Mouse (Mus musculus): ENCODE data around the gene Becn1. TPM values are rescaled to one million over a fixed set of nuclear protein-coding genes. Genes with fewer than 3 reads are reported as not detected.

The Becn1 gene
- polyA plus RNA-seq, 1 experiment from 2014 or later = 135 TPM

DNA sequence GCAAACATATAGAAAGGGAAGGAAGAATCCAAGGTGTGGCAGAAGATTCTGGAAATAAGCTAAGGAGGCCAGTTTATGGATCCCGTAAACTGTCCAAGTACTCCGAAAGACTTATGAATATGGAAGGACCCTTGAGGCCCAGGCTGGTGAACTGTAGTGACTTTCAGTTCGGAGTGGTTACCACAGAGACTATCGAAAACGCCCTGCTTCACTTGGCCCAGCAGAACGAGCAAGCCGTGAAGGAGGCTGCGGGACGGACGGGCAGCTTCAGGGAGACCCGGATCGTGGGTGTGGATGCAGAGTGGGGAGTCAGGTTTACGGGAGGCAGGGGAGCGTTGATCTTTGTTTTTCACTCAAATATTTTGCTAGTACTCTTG, 22.9 kb downstream of the Becn1 start:
- peaks cover 27% of the 10 kb centered on the region for H3K4me1 ChIP-seq
- 53% methylated on average over 14 of the region's 14 CpGs for WGBS
- ATAC-seq (ENCODE audit: insufficient read depth, low FRiP score, low read depth) = no peak
- H3K4me2 ChIP-seq = peak overlapping the region; percentile 82
- H3K36me3 ChIP-seq = no peaks in the 10 kb centered on the region
- no peaks in the 10 kb centered on the region for H3K9me3 ChIP-seq
- no peak overlapping the region for H3K27ac ChIP-seq
- no peaks in the 10 kb centered on the region for H3K27me3 ChIP-seq (replicated peaks)
- H3K4me3 ChIP-seq (replicated peaks) = peak overlapping the region; percentile 82
- H3K9ac ChIP-seq = no peak overlapping the region

DNA sequence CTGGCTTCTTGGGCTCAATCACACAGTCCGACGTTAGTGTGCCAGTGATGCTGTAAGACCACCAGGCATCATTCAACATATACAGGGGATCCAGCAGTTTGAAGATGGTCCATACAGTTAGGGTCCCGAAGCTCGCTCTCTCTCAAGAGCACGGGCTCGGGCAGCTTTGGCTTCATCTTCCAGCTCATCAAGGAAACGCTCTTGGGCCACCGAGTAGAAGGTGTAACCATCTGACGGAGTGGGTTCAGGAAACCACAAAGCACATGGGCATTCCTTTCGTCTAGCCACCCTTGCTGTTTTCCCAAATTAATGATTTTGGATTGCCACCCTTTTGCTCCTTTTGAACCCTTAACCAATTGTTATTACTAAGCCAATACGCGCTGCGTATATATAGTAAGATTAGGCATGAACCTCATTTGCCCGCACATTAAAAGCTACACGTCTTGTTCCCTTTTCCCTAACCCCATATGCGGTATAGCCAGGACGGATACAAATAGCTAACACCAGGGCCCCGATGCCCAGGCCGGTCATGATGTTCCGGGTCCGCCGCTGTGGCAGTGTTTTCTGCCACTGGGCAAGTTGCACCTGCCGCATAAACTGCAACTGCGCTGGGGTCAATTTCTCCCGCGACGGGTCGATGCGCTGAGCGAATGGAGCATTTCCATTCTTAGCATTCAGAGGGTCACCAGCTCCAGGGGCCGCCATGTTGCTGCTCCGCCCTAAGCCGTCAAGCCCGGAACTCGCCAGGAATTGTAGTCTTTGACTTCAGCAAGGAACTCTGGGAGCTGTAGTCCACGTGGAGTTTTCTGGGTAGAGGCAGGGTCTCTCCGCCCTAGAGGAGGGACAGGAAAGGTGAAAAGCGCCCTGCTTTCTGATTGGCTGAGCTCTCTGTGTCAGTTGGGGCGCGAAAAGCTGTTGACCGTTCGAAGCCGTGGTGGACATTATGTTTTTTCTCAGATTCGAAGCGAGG, 23.6 kb downstream of the Becn1 start, which contains the start of the genes Cntd1 and Coa3:
TSS of gene Cntd1 (plus strand) at position 790 of the 970 bp plus-strand sequence.
TSS of gene Coa3 (minus strand) at position 892 of the 970 bp plus-strand sequence.
- H3K9me3 ChIP-seq = no peaks in the 10 kb centered on the region
- peaks cover 27% of the 10 kb centered on the region for H3K4me1 ChIP-seq
- H3K9ac ChIP-seq = peak within 1 kb of the TSS; percentile 49
- H3K27me3 ChIP-seq (replicated peaks) = no peaks in the 10 kb centered on the region
- peak; percentile 93 for ATAC-seq (ENCODE audit: insufficient read depth, low FRiP score, low read depth)
- peak within 1 kb of the TSS; percentile 82 for H3K4me3 ChIP-seq (replicated peaks)
- H3K4me2 ChIP-seq = peak within 1 kb of the TSS; percentile 82
- H3K27ac ChIP-seq = peak within 1 kb of the TSS; percentile 76
- WGBS = 6% methylated on average over 45 of the region's 45 CpGs
- H3K36me3 ChIP-seq = peaks cover 3% of the 10 kb centered on the region; the same call in 1 of the 2 replicates

DNA sequence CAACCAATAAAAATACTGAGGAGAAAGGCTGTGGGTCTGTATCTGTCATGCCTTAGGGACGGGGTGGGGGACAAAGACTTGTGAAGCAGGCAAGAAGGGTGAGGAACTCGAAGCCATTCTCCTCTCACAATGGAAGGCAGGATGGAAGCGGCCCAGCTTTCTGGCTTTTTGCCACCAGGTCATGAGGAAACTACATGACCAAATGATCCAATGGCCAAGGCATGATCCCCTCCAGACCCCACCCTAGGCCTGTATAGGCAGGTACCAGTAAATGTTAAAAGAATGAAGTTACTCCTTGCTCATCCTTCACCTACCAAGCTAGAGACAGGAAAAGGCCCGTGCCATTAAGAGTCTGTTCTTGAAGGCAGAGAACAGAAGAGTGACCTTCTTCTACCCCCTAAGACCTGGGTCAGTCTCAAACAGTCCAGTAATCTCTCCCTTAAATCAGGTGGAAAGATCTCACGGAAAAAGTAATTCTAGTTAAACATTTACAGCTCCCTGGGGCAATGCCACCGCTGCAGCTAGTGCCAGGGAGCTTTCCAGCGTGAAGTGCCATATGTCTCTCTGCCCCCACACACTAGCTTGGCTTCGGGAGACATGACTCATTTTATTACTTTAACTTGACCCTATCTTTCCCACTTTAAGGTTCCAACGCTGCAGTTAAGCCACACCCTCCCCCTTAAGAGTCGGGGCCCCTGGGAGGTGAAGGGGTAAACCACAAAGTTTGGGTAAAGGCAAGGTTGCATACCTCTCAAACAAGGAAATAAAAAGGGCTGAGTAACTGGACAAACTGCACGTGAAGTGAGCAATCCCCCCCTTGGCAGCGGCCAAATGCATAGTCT, 24.5 kb downstream of the Becn1 start:
- H3K27me3 ChIP-seq (replicated peaks) = no peaks in the 10 kb centered on the region
- H3K4me2 ChIP-seq = peak overlapping the region; percentile 82
- peaks cover 27% of the 10 kb centered on the region for H3K4me1 ChIP-seq
- H3K9me3 ChIP-seq = no peaks in the 10 kb centered on the region
- peak overlapping the region; percentile 76 for H3K27ac ChIP-seq
- H3K9ac ChIP-seq = peak overlapping the region; percentile 49
- H3K36me3 ChIP-seq = peaks cover 3% of the 10 kb centered on the region; the same call in 1 of the 2 replicates
- 49% methylated on average over 12 of the region's 12 CpGs for WGBS
- peak overlapping the region; percentile 82 for H3K4me3 ChIP-seq (replicated peaks)
- peak; percentile 38; the same call in 1 of the 2 replicates for ATAC-seq (ENCODE audit: insufficient read depth, low FRiP score, low read depth)

DNA sequence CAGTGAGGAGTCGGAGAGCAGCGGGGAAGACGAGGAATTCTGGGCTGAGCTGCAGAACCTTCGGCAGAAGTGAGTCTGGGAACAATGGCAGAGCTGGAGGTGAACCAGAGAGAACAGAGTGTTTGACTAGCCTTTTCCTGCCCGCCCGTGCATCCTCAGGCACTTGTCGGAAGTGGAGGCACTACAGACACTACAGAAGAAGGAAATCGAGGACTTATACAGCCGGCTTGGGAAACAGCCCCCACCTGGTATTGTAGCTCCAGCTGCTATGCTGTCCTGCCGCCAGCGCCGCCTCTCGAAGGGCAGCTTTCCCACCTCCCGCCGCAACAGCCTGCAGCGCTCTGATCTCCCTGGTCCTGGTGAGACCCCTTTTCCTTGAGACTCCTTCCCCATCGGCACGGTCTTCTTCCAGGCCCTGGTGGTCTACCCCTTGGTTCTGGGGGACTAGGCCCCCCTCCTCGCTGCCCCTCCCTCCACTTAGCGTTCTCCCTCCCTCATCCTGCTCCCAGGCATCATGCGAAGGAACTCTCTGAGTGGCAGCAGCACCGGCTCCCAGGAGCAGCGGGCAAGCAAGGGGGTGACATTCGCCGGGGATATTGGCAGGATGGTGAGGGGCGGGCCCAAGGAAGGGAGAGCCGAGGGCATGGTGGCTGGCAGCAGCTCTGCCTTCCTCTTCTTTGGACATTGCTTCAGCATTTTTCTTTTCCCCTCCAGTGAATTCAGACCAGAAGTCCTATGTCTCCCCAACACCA, 25.6 kb downstream of the Becn1 start:
- no peaks in the 10 kb centered on the region for H3K9me3 ChIP-seq
- H3K4me1 ChIP-seq = peaks cover 27% of the 10 kb centered on the region
- peak overlapping the region; percentile 7; the same call in 1 of the 2 replicates for H3K4me3 ChIP-seq (replicated peaks)
- ATAC-seq (ENCODE audit: insufficient read depth, low FRiP score, low read depth) = no peak
- H3K36me3 ChIP-seq = peaks cover 3% of the 10 kb centered on the region; the same call in 1 of the 2 replicates
- H3K9ac ChIP-seq = no peak overlapping the region
- no peaks in the 10 kb centered on the region for H3K27me3 ChIP-seq (replicated peaks)
- WGBS = 38% methylated on average over 27 of the region's 27 CpGs
- no peak overlapping the region for H3K27ac ChIP-seq
- peak overlapping the region; percentile 82 for H3K4me2 ChIP-seq

DNA sequence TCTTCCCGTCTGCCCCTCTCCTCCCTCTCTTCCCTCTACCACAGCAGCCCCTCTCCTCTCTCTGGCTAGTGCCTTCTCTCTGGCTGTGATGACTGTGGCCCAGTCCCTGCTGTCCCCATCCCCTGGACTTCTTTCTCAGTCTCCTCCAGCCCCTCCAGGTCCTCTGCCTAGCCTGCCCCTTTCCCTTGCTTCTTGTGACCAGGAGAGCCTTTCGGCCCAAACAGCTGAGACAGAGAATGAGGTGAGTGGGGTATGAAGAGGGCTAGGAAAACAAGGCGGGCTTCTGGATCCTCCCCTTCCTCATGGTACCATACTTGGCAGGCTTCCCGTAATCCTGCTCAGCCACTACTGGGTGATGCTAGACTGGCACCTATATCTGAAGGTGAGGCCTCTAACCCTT, 26.8 kb downstream of the Becn1 start:
- no peak for ATAC-seq (ENCODE audit: insufficient read depth, low FRiP score, low read depth)
- Histone ChIP-seq H3K4me1 (peaks cover 27% of the 10 kb centered on the region), H3K36me3 (peaks cover 3% of the 10 kb centered on the region; the same call in 1 of the 2 replicates), H3K9me3 (no peaks in the 10 kb centered on the region), H3K27ac (no peak overlapping the region), H3K4me2 (no peak overlapping the region), H3K9ac (no peak overlapping the region), H3K27me3 (replicated peaks) (no peaks in the 10 kb centered on the region; the same call in 1 of the 2 replicates), H3K4me3 (replicated peaks) (no peak overlapping the region)
- 72% methylated on average over 4 of the region's 4 CpGs for WGBS

DNA sequence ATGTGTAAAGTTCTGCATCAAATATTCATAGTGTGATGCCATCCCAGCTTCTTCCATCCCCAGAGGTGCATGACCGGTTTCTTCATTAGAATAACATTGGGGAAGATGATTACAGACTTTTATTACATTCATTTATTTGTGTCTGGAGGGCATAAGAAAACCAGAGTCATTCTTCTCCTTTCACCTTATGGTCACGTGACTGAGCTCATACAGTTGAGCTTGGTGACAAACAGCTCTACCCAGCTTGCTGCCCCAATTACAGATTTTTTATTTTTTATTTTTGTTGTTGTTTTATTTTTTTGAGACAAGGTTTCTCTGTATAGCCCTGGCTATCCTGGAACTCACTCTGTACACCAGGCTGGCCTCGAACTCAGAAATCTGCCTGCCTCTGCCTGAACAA, 29.6 kb downstream of the Becn1 start:
- peaks cover 15% of the 10 kb centered on the region for H3K4me1 ChIP-seq
- H3K4me3 ChIP-seq (replicated peaks) = no peak overlapping the region
- H3K27me3 ChIP-seq (replicated peaks) = no peaks in the 10 kb centered on the region; the same call in 1 of the 2 replicates
- no peaks in the 10 kb centered on the region for H3K9me3 ChIP-seq
- no peak for ATAC-seq (ENCODE audit: insufficient read depth, low FRiP score, low read depth)
- H3K36me3 ChIP-seq = peaks cover 3% of the 10 kb centered on the region; the same call in 1 of the 2 replicates
- no peak overlapping the region for H3K27ac ChIP-seq
- no peak overlapping the region for H3K9ac ChIP-seq
- 88% methylated on average over 3 of the region's 3 CpGs for WGBS
- H3K4me2 ChIP-seq = no peak overlapping the region

DNA sequence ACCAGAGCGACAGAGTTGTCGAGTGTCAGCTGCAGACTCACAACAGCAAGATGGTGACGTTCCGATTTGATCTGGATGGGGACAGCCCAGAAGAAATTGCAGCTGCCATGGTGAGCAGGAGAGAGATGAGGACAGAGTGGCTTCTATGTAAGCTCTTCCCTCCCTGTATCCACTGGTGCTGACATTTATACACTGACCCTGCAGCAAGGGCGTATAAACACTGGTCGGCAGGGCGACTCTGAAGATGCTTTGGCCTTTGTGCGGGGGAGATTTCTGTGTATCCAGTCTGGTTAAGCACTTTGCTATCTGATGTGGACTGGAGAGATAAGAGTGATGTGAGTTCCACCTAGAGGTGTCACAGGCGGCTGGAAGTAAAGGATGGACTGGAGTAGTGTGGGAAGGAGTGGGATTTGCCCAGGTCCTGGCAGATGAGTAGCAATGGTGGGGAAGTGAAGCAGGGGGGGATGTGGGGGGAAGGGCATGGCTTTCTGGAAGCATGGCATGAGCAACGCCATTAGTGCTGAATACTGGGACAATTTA, 32.4 kb downstream of the Becn1 start:
- Histone ChIP-seq H3K36me3 (peaks cover 3% of the 10 kb centered on the region; the same call in 1 of the 2 replicates), H3K27ac (no peak overlapping the region), H3K27me3 (replicated peaks) (peaks cover 8% of the 10 kb centered on the region; the same call in 1 of the 2 replicates), H3K4me3 (replicated peaks) (no peak overlapping the region), H3K9ac (no peak overlapping the region), H3K4me2 (no peak overlapping the region), H3K4me1 (peaks cover 6% of the 10 kb centered on the region; the same call in 1 of the 2 replicates), H3K9me3 (no peaks in the 10 kb centered on the region)
- ATAC-seq (ENCODE audit: insufficient read depth, low FRiP score, low read depth) = no peak
- 17% methylated on average over 10 of the region's 10 CpGs for WGBS

DNA sequence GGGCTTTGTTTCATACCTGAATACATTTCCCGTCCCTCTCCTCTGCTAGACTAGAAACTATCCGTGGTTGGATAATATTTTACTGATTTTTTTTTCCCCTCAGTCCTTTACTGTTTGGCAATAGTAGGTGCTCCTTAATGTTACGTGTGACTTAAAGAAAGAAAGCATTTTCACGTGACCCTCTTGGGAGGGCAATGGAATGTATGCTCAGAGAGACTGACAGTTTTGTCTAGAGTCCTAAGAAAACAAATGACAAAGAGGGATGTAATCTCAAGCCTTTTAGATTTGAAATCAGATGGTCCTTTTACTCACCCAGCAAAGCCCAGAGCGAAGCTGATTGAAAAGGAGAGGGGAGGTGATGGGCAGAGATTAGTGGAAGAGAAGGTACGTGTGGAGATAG, 36.2 kb downstream of the Becn1 start:
- no peak overlapping the region for H3K9ac ChIP-seq
- no peaks in the 10 kb centered on the region for H3K36me3 ChIP-seq
- peaks cover 26% of the 10 kb centered on the region for H3K27me3 ChIP-seq (replicated peaks)
- no peak overlapping the region for H3K27ac ChIP-seq
- H3K4me2 ChIP-seq = no peak overlapping the region
- no peak for ATAC-seq (ENCODE audit: insufficient read depth, low FRiP score, low read depth)
- 45% methylated on average over 6 of the region's 6 CpGs for WGBS
- H3K9me3 ChIP-seq = no peaks in the 10 kb centered on the region
- H3K4me3 ChIP-seq (replicated peaks) = no peak overlapping the region
- H3K4me1 ChIP-seq = peaks cover 31% of the 10 kb centered on the region

DNA sequence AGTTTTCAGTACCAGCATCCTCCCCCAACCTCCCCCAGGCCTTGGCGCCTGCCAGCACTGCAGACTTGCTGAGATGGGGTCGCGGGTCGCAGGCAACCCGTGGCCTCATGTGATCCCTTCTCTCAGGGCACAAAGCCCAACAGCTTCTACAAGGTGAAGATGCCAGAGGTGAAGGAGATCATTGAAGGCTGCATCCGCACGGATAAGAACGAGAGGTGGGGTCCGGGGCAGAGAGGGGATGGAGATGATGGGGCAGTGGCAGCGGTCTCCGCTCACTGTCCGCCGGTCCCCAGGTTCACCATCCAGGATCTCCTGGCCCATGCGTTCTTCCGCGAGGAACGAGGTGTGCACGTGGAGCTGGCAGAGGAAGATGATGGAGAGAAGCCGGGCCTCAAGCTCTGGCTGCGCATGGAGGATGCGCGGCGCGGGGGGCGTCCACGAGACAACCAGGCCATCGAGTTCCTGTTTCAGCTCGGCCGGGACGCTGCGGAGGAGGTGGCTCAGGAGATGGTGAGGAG, 37.1 kb downstream of the Becn1 start:
- Histone ChIP-seq H3K4me3 (replicated peaks) (peak overlapping the region; percentile 29), H3K27me3 (replicated peaks) (peaks cover 26% of the 10 kb centered on the region), H3K4me2 (peak overlapping the region; percentile 52), H3K9me3 (no peaks in the 10 kb centered on the region), H3K27ac (no peak overlapping the region), H3K36me3 (no peaks in the 10 kb centered on the region), H3K4me1 (peaks cover 34% of the 10 kb centered on the region), H3K9ac (no peak overlapping the region)
- ATAC-seq (ENCODE audit: insufficient read depth, low FRiP score, low read depth) = no peak
- 12% methylated on average over 31 of the region's 31 CpGs for WGBS

DNA sequence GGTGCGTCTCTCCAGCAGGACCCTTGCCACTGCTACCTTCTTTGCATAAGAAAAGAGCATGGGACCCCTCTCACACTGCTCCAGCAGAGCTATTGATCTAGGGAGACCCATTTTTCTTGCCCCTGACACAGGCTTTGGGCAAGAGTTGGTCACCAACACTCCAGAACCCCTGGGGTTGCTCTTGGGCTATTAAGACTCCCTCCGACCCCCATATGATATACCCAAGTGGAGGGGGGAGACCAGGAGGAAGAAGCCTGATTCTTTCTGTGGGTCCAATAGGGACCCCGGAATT, 38.2 kb downstream of the Becn1 start:
- 32% methylated on average over 3 of the region's 3 CpGs for WGBS
- Histone ChIP-seq H3K27ac (no peak overlapping the region), H3K36me3 (no peaks in the 10 kb centered on the region), H3K4me3 (replicated peaks) (no peak overlapping the region), H3K4me1 (peaks cover 44% of the 10 kb centered on the region), H3K9ac (no peak overlapping the region), H3K9me3 (no peaks in the 10 kb centered on the region), H3K27me3 (replicated peaks) (peaks cover 26% of the 10 kb centered on the region), H3K4me2 (no peak overlapping the region)
- ATAC-seq (ENCODE audit: insufficient read depth, low FRiP score, low read depth) = no peak
